Mouse (Mus musculus): ENCODE data around the gene Vti1b. TPM values are rescaled to one million over a fixed set of nuclear protein-coding genes. Genes with fewer than 3 reads are reported as not detected.

Gene Vti1b
- polyA plus RNA-seq (2012; rRNA removed), result 16.5 TPM in 2 replicates

GRCm38 (mm10) chr12:79172019-79172941, at the start of gene Vti1b:
Gene Vti1b (minus strand): TSS chr12:79172667.

GRCm38 (mm10) chr12:79208703-79209464, 36.4 kb upstream of the Vti1b start, which contains the start of gene Rdh12:
Gene Rdh12 (plus strand): TSS chr12:79208914.

DNA sequence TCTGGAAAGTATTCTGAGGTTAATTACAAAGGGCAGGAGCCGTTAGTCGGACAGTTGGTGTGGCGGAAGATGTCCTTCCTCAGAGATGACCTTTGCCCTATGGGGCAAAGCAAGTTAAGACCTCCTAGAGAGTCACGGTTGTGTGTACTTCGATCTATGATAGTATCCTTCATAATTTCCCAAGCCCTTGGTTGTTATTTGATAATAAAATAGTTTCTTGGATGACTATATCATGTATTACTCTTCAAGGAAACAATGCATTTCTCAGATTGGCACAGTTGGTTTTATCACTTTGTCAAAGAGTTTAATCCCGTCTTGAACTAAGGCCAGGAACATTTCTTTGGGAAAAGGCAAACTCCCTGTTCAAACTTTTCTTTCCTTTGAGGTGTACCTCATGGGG, 19.7 kb upstream of the Vti1b start, which contains the start of gene Rdh11:
Gene Rdh11, minus strand, starts transcription at position 101 of the 400 bp plus-strand sequence.

GRCm38 (mm10) chr12:79130299-79131177, 41.9 kb downstream of the Vti1b start, which contains the start of gene Arg2:
Gene Arg2 (plus strand): TSS chr12:79130777.

Other genes with a start within 250 kb of the Vti1b start
- gene Tmem229b, start 165.0 kb downstream of the Vti1b start, polyA plus RNA-seq (2012; rRNA removed), result 3.5 and 3.6 TPM in 2 replicates
- 0.54 and 0.56 TPM in 2 replicates for gene Plekhh1, start 143.5 kb downstream of the Vti1b start, polyA plus RNA-seq (2012; rRNA removed)
- gene Pigh, start 83.0 kb downstream of the Vti1b start, polyA plus RNA-seq (2012; rRNA removed), result 4.2 and 4.7 TPM in 2 replicates
- gene Arg2, start 41.9 kb downstream of the Vti1b start, polyA plus RNA-seq (2012; rRNA removed), result 0.71 TPM in 2 replicates
- gene Rdh11, start 19.6 kb upstream of the Vti1b start, polyA plus RNA-seq (2012; rRNA removed), result 45.8 and 51.7 TPM in 2 replicates
- gene Rdh12, start 36.2 kb upstream of the Vti1b start, polyA plus RNA-seq (2012; rRNA removed), result 2.3 and 3.1 TPM in 2 replicates
- 15.7 and 17.2 TPM in 2 replicates for gene Zfyve26, start 123.6 kb upstream of the Vti1b start, polyA plus RNA-seq (2012; rRNA removed)
- 1.7 and 1.8 TPM in 2 replicates for gene Rad51b, start 124.6 kb upstream of the Vti1b start, polyA plus RNA-seq (2012; rRNA removed)